Mouse (Mus musculus) right cerebral cortex, postnatal 4 days (tissue): ENCODE measurements around the gene Ptger4.

Source experiments
- DNase-seq: peaks from one replicate; pipeline ENCODE4 v3.0.0-alpha.2; 2022

The Ptger4 gene

DNA sequence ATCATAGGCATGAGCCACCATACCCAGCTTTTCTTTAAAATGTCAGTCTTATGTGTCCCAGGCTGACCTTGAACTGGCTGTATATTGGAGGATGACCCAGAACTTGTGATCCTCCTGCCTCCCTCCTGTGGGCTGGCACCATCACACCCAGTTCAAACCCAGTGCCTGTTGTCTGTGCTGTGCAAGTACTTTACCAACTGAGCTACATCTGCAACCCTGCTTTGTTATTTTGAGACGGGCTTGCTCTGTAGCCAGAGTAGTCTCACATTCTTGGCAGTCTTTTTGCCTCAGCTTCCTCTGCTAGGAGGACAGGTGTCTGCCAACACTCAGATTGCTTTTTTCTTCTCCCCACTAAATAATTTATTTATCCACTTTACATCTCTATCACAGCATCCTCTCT, 86.6 kb downstream of the Ptger4 start:
- no peak for DNase-seq
